Comparison of ENCODE assay signal across 7 mouse cellular contexts in genomic region chr17:28517956-28518614, GRCm38 (mm10). TPM values are rescaled to one million over a fixed set of nuclear protein-coding genes. Genes with fewer than 3 reads are reported as not detected.
DNase-seq lines count a peak whose midpoint lies in the region; ATAC-seq lines count a peak whose summit lies in the region.

No protein-coding gene starts in this region.

- peak; percentile 93 for DNase-seq in adrenal gland, adult 2 months
- peak; percentile 45 for DNase-seq in embryo, embryonic 10 days (ENCODE audit: low spot score)
- peak; percentile 90 to 98 for DNase-seq in gastrocnemius, postnatal 36 days
- DNase-seq in kidney, adult 11 months: peak; percentile 92
- peak; percentile 62 for DNase-seq in limb, embryonic 11.5 days (ENCODE audit: low spot score)
- peak; percentile 52 to 62 for DNase-seq in spleen, postnatal 14 days (ENCODE audit: low spot score in 2 of 2)

- under 1% methylated on average over 46 of the region's 46 CpGs for WGBS in limb, embryonic 11.5 days
- WGBS in midbrain, embryonic 13.5 days: under 1% methylated on average over 41 of the region's 46 CpGs

- no peaks in the 10 kb centered on the region for H3K36me3 ChIP-seq in limb, embryonic 11.5 days (ENCODE audit: control insufficient read depth, insufficient read depth, low read length)
- H3K36me3 ChIP-seq in midbrain, embryonic 13.5 days: no peaks in the 10 kb centered on the region

- H3K4me1 ChIP-seq in limb, embryonic 11.5 days (ENCODE audit: control insufficient read depth, insufficient read depth, low read length): peaks cover 5% of the 10 kb centered on the region
- H3K4me1 ChIP-seq in midbrain, embryonic 13.5 days (replicated peaks): peaks cover 23% of the 10 kb centered on the region

- peak; percentile 19; the same call in 1 of the 2 replicates for ATAC-seq in limb, embryonic 11.5 days (ENCODE audit: insufficient number of reproducible peaks, low FRiP score, low TSS enrichment, low read depth)
- ATAC-seq in midbrain, embryonic 13.5 days: peak; percentile 72

- H3K27me3 ChIP-seq in limb, embryonic 11.5 days (ENCODE audit: control insufficient read depth, insufficient read depth, low read length): 0 out of 2 replicates have a peak, but pooled peaks cover 11% of the 10 kb centered on the region
- peaks cover 48% of the 10 kb centered on the region for H3K27me3 ChIP-seq in midbrain, embryonic 13.5 days

- H3K4me3 ChIP-seq in limb, embryonic 11.5 days (ENCODE audit: low read depth, low read length): peak overlapping the region; percentile 43
- H3K4me3 ChIP-seq in midbrain, embryonic 13.5 days (replicated peaks): peak overlapping the region; percentile 47

- H3K9me3 ChIP-seq in limb, embryonic 11.5 days (ENCODE audit: control insufficient read depth, low read length): no peaks in the 10 kb centered on the region
- no peaks in the 10 kb centered on the region for H3K9me3 ChIP-seq in midbrain, embryonic 13.5 days

- no peak overlapping the region for H3K27ac ChIP-seq in limb, embryonic 11.5 days (replicated peaks; ENCODE audit: low read depth, low read length)
- H3K27ac ChIP-seq in midbrain, embryonic 13.5 days: peak overlapping the region; percentile 73

- peak overlapping the region; percentile 91 for H3K4me2 ChIP-seq in limb, embryonic 11.5 days (ENCODE audit: low read depth, severe bottlenecking)
- peak overlapping the region; percentile 84 for H3K4me2 ChIP-seq in midbrain, embryonic 13.5 days (replicated peaks)

- peak overlapping the region; percentile 61 for H3K9ac ChIP-seq in limb, embryonic 11.5 days (ENCODE audit: low read length)
- peak overlapping the region; percentile 76 for H3K9ac ChIP-seq in midbrain, embryonic 13.5 days (replicated peaks)

- intact Hi-C loops in gastrocnemius, postnatal 36 days (cut with DNase I): no loop called here

RNA-seq across cellular contexts. Expression of gene Fkbp5, which starts 0.8 kb away (rescaled TPM):
- total RNA-seq in adrenal gland, adult 2 months (2021): 10 to 100 TPM; 68.0 to 69.5 TPM
- polyA plus RNA-seq in adrenal gland, adult 2 months (2012; rRNA removed): 24.4 and 27.1 TPM in 2 replicates
- 100 to 1,000 TPM; 107 to 115 TPM for total RNA-seq in gastrocnemius, postnatal 36 days (2021)
- polyA plus RNA-seq in limb, embryonic 11.5 days (2014; fragmentation: Nextera tagmentation; extraction: Ambion mirVana): 11.6 and 12.2 TPM in 2 replicates
- 30.0 and 30.9 TPM in 2 replicates for polyA plus RNA-seq in midbrain, embryonic 13.5 days (2015; fragmentation: Nextera tagmentation; extraction: Ambion mirVana)

RNA-seq across cellular contexts. Expression of gene Armc12, which starts 12.5 kb away (rescaled TPM):
- not detected for total RNA-seq in adrenal gland, adult 2 months (2021)
- not detected in 2 replicates for polyA plus RNA-seq in adrenal gland, adult 2 months (2012; rRNA removed)
- not detected for total RNA-seq in gastrocnemius, postnatal 36 days (2021)
- polyA plus RNA-seq in limb, embryonic 11.5 days (2014; fragmentation: Nextera tagmentation; extraction: Ambion mirVana): not detected in 2 replicates
- not detected in 2 replicates for polyA plus RNA-seq in midbrain, embryonic 13.5 days (2015; fragmentation: Nextera tagmentation; extraction: Ambion mirVana)

RNA-seq across cellular contexts. Expression of gene Clpsl2, which starts 31.1 kb away (rescaled TPM):
- not detected for total RNA-seq in adrenal gland, adult 2 months (2021)
- not detected in 2 replicates for polyA plus RNA-seq in adrenal gland, adult 2 months (2012; rRNA removed)
- total RNA-seq in gastrocnemius, postnatal 36 days (2021): not detected
- not detected in 2 replicates for polyA plus RNA-seq in limb, embryonic 11.5 days (2014; fragmentation: Nextera tagmentation; extraction: Ambion mirVana)
- not detected in 2 replicates for polyA plus RNA-seq in midbrain, embryonic 13.5 days (2015; fragmentation: Nextera tagmentation; extraction: Ambion mirVana)

RNA-seq across cellular contexts. Expression of gene Clps, which starts 42.5 kb away (rescaled TPM):
- not detected for total RNA-seq in adrenal gland, adult 2 months (2021)
- polyA plus RNA-seq in adrenal gland, adult 2 months (2012; rRNA removed): 1.4 and 45.4 TPM in 2 replicates
- not detected for total RNA-seq in gastrocnemius, postnatal 36 days (2021)
- not detected in 2 replicates for polyA plus RNA-seq in limb, embryonic 11.5 days (2014; fragmentation: Nextera tagmentation; extraction: Ambion mirVana)
- 0.66 and 0.71 TPM in 2 replicates for polyA plus RNA-seq in midbrain, embryonic 13.5 days (2015; fragmentation: Nextera tagmentation; extraction: Ambion mirVana)

RNA-seq across cellular contexts. Expression of gene Lhfpl5, which starts 57.4 kb away (rescaled TPM):
- total RNA-seq in adrenal gland, adult 2 months (2021): 1 to 10 TPM; 1.7 to 2.3 TPM
- polyA plus RNA-seq in adrenal gland, adult 2 months (2012; rRNA removed): 6.6 and 9.0 TPM in 2 replicates
- total RNA-seq in gastrocnemius, postnatal 36 days (2021): not detected
- 0.26 and 0.36 TPM in 2 replicates for polyA plus RNA-seq in limb, embryonic 11.5 days (2014; fragmentation: Nextera tagmentation; extraction: Ambion mirVana)
- polyA plus RNA-seq in midbrain, embryonic 13.5 days (2015; fragmentation: Nextera tagmentation; extraction: Ambion mirVana): 4.1 and 4.2 TPM in 2 replicates
